Mouse (Mus musculus): ENCODE data around the gene Phf20.

Gene Phf20

GRCm38 (mm10) chr2:156312297-156312897 lies 116.1 kb downstream of the Phf20 start, which contains the start of the genes Cnbd2 and Scand1:
TSS of gene Cnbd2 (plus strand) at chr2:156312299.
TSS of gene Scand1 (minus strand) at chr2:156312704.
- peak; percentile 55 for DNase-seq (ENCODE audit: low read depth, low spot score)

GRCm38 (mm10) chr2:156313153-156313552 lies 116.9 kb downstream of the Phf20 start:
- DNase-seq (ENCODE audit: low read depth, low spot score), result no peak

DNA sequence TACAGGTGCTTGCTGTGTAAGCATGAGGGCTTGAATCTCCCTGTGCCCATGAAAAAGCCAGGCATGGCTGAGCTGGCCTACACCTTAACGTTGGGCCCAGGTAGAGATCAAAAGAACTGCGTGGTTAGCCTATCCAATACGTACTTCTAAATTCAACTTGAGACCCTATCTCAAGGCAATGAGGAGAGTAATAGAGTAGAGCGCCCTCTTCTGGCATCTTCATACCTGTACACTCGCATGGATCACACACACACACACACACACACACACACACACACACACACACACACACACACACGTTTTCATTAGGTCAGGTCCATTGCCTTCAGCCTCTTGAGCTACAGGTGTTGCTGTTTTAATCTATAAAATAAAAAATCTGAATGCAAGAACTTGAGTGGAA lies 118.5 kb downstream of the Phf20 start:
- no peak for DNase-seq (ENCODE audit: low read depth, low spot score)

DNA sequence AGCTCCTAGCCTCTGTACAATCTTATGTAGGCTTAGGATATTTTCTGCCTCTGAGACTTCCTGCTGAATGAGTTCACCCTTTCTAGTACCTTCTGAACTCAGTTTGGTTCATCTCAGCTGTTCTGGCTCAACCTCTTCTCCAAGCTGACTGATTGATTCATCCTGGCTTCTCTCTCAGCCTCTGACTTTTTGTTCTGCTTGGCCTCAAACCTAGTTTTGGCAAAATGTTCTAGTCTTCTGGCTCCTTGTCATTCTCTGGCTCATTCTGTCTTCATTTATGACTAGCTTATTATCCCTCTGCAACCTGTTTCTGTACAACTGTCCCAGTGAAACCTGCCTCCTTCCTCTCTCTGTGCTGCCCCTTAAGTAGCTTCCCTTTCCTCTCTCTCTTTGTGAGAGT lies 122.2 kb downstream of the Phf20 start:
- no peak for DNase-seq (ENCODE audit: low read depth, low spot score)

DNA sequence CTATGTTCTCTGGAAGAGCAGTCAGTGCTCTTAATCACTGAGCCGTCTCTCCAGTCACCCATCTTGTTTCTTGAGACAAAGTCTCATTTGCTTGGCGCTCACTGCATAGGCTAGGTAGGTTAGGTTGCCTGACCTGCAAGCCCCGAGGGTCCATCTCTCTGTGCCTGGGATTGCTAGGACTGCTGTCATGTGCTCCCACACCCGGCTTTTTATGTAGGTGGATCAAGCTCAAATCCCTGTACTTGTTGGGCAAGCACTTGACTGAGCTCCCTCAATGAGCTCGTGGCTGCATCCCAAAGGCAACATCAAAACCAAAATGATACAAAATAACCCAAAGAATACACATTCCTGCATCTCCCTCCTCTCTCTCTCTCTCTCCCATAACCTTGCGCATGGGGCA lies 125.3 kb downstream of the Phf20 start:
- no peak for DNase-seq (ENCODE audit: low read depth, low spot score)

- no peak for DNase-seq (ENCODE audit: low read depth, low spot score)
Observed at GRCm38 (mm10) chr2:156324116-156324588, 127.9 kb downstream of the Phf20 start.

- no peak for DNase-seq (ENCODE audit: low read depth, low spot score)
Observed at GRCm38 (mm10) chr2:156324681-156325080, 128.4 kb downstream of the Phf20 start.

- no peak for DNase-seq (ENCODE audit: low read depth, low spot score)
Observed at GRCm38 (mm10) chr2:156330681-156331080, 134.4 kb downstream of the Phf20 start.

GRCm38 (mm10) chr2:156331446-156331965 lies 135.2 kb downstream of the Phf20 start:
- DNase-seq (ENCODE audit: low read depth, low spot score), result no peak

DNA sequence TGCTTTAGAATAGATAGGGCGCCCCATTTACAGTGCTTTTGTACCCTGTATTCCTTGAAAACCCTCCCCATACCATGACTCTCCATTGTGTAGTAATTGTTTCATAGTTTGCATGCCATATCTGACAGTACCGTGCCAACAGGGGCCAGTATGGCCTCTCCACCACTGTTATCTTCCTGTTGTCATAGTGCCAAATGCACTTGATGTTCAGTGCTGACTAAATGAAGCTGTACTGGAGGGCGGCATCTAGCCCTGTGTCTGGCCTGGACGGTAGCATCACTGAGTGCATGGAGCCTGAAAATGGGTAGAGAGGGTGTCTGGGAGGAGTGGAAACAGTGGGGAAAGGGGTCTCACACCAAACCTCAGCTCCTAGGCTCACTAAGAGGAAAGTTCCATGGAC lies 143.8 kb downstream of the Phf20 start:
- no peak for DNase-seq (ENCODE audit: low read depth, low spot score)

DNA sequence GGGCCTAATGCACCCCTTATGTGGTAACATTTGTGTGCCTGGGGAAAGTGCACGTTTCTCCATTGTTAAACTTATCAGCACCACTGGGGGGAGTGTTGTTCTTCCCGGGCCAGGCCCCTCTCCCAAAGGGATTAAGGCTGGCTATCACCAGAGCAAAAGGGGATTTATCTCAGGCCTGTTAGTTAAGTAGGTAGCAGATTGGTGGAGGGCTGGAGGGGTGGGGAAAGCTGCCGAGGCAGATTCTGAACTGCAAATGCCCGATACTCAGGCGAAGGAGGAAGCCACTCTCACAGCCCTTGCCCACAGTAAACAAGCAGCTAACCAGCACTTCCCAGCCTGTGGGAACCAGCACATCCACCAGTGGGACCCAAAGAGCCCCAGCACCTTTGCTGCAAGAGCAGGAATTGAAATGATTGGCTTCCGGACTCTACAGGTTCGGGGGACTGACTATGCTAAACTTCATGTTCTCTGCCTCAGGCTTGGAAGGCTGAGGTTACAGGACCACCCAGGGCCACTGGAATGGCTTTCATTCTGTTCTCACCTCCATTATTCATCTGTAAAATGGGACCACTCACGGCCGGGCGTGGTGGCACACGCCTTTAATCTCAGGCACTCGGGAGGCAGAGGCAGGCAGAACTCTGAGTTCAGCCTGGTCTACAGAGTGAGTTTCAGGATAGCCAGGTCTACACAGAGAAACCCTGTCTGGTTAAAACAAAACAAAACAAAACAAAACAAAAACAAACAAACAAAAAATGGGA lies 148.7 kb downstream of the Phf20 start:
- peak; percentile 57 for DNase-seq (ENCODE audit: low read depth, low spot score)

DNA sequence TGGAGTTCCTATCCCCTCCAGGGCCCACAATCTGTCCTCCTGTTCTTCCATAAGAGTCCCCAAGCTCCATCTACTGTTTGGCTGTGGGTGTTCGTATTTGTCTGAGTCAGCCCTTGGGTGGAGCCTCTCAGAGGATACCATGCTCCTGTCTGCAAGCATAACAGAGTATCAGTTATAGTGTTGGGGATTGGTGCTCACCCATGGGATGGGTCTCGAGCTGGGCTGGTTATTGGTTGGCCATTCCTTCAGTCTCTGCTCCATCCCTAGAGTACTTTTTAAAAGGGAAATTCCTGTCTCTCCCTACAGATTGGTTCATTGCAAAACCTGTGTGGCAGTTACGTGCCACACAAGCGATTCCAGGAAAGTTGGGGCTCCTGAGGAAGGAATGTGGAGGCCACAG lies 152.5 kb downstream of the Phf20 start:
- DNase-seq (ENCODE audit: low read depth, low spot score), result no peak

GRCm38 (mm10) chr2:156349286-156349848 lies 153.1 kb downstream of the Phf20 start:
- no peak for DNase-seq (ENCODE audit: low read depth, low spot score)

DNA sequence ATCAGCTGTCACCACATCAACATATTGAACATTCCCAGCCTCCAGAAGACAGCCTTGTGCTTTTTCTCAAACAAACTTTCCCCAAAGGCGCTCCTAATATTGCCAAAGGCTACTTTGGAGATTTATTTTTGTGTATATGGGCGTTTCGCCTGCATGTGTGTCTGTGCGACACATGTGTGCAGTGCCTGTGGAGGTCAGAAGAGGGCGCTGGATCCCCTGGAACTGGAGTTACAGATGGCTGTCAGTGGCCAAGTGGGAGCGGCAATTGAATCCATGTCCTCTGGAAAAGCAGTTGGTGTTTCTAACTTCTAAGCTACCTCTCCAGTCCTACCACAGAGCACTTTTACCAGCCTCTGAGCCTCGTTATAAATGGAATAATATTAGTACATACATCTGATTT lies 155.0 kb downstream of the Phf20 start:
- DNase-seq (ENCODE audit: low read depth, low spot score), result no peak

- no peak for DNase-seq (ENCODE audit: low read depth, low spot score)
Observed at GRCm38 (mm10) chr2:156352413-156353165, 156.3 kb downstream of the Phf20 start.

GRCm38 (mm10) chr2:156353265-156353692 lies 157.0 kb downstream of the Phf20 start:
- no peak for DNase-seq (ENCODE audit: low read depth, low spot score)

- DNase-seq (ENCODE audit: low read depth, low spot score), result no peak
Observed at GRCm38 (mm10) chr2:156356031-156356430, 159.8 kb downstream of the Phf20 start.
